Mouse (Mus musculus): Measurements from ENCODE around the gene Castor2. TPM values are rescaled to one million over a fixed set of nuclear protein-coding genes. Genes with fewer than 3 reads are reported as not detected.
A peak's percentile ranks its signal among the peaks of the same experiment; 100 is the strongest.

Castor2 gene
- total RNA-seq, 2 experiments from 2014 or later = 64.5 to 69.2 TPM

GRCm38 (mm10) chr5:134148153-134148552 is 48.6 kb downstream of the Castor2 start:
- DNase-seq (ENCODE audit: extremely low spot score in 1 of 2, low spot score in 1 of 2) = no peak

GRCm38 (mm10) chr5:134151895-134152294 is 52.4 kb downstream of the Castor2 start:
- no peak for DNase-seq (ENCODE audit: extremely low spot score in 1 of 2, low spot score in 1 of 2)

- no peak for DNase-seq (ENCODE audit: extremely low spot score in 1 of 2, low spot score in 1 of 2)
Measured at GRCm38 (mm10) chr5:134155916-134156466, 56.5 kb downstream of the Castor2 start.

- DNase-seq (ENCODE audit: extremely low spot score in 1 of 2, low spot score in 1 of 2) = no peak
Measured at GRCm38 (mm10) chr5:134164688-134165087, 65.2 kb downstream of the Castor2 start.

- no peak for DNase-seq (ENCODE audit: extremely low spot score in 1 of 2, low spot score in 1 of 2)
Measured at GRCm38 (mm10) chr5:134166642-134167041, 67.1 kb downstream of the Castor2 start.

GRCm38 (mm10) chr5:134168033-134168432 is 68.5 kb downstream of the Castor2 start:
- DNase-seq (ENCODE audit: extremely low spot score in 1 of 2, low spot score in 1 of 2) = no peak

GRCm38 (mm10) chr5:134169231-134169630 is 69.7 kb downstream of the Castor2 start:
- no peak for DNase-seq (ENCODE audit: extremely low spot score in 1 of 2, low spot score in 1 of 2)

GRCm38 (mm10) chr5:134170167-134170566 is 70.7 kb downstream of the Castor2 start:
- no peak for DNase-seq (ENCODE audit: extremely low spot score in 1 of 2, low spot score in 1 of 2)

- peak in 1 of 2 experiments; percentile 26 for DNase-seq (ENCODE audit: extremely low spot score in 1 of 2, low spot score in 1 of 2)
Measured at GRCm38 (mm10) chr5:134173206-134173605, 73.7 kb downstream of the Castor2 start.

GRCm38 (mm10) chr5:134175696-134176095 is 76.2 kb downstream of the Castor2 start:
- DNase-seq (ENCODE audit: extremely low spot score in 1 of 2, low spot score in 1 of 2) = no peak

- peak; percentile 57 to 72 for DNase-seq (ENCODE audit: extremely low spot score in 1 of 2, low spot score in 1 of 2)
Measured at GRCm38 (mm10) chr5:134176169-134176881, 76.8 kb downstream of the Castor2 start, which contains the start of gene Rcc1l. TSS of gene Rcc1l (minus strand) at chr5:134176774.

- no peak for DNase-seq (ENCODE audit: extremely low spot score in 1 of 2, low spot score in 1 of 2)
Measured at GRCm38 (mm10) chr5:134178536-134178935, 79.0 kb downstream of the Castor2 start.

GRCm38 (mm10) chr5:134179871-134180270 is 80.4 kb downstream of the Castor2 start:
- DNase-seq (ENCODE audit: extremely low spot score in 1 of 2, low spot score in 1 of 2) = peak; percentile 64 to 87

GRCm38 (mm10) chr5:134182172-134182571 is 82.7 kb downstream of the Castor2 start:
- DNase-seq (ENCODE audit: extremely low spot score in 1 of 2, low spot score in 1 of 2) = no peak

- DNase-seq (ENCODE audit: extremely low spot score in 1 of 2, low spot score in 1 of 2) = no peak
Measured at GRCm38 (mm10) chr5:134182735-134183134, 83.2 kb downstream of the Castor2 start.

GRCm38 (mm10) chr5:134183162-134183561 is 83.7 kb downstream of the Castor2 start:
- DNase-seq (ENCODE audit: extremely low spot score in 1 of 2, low spot score in 1 of 2) = no peak

GRCm38 (mm10) chr5:134183880-134184808 is 84.6 kb downstream of the Castor2 start, which contains the start of gene Gtf2ird2:
TSS of gene Gtf2ird2 (plus strand) at chr5:134184019.
- DNase-seq (ENCODE audit: extremely low spot score in 1 of 2, low spot score in 1 of 2) = peak; percentile 96

GRCm38 (mm10) chr5:134186059-134186458 is 86.5 kb downstream of the Castor2 start:
- DNase-seq (ENCODE audit: extremely low spot score in 1 of 2, low spot score in 1 of 2) = no peak

GRCm38 (mm10) chr5:134186961-134187731 is 87.6 kb downstream of the Castor2 start:
- DNase-seq (ENCODE audit: extremely low spot score in 1 of 2, low spot score in 1 of 2) = peak; percentile 27 to 58

- DNase-seq (ENCODE audit: extremely low spot score in 1 of 2, low spot score in 1 of 2) = no peak
Measured at GRCm38 (mm10) chr5:134188571-134188970, 89.1 kb downstream of the Castor2 start.

All from layer of hippocampus, postnatal 25 days (tissue).